Mouse (Mus musculus) C2C12 (cell line): ENCODE measurements at regions not wholly inside any gene's neighbourhood (a gene's known extent, or its start where the extent isn't known, plus 50 kb on each side); places are given as distances from the start of the nearest gene placed in this dataset.

Experiments
- CTCF ChIP-seq: IDR thresholded peaks from one replicate; pipeline ENCODE4 v1.5.1; 2011; ENCODE audit not compliant: control insufficient read depth, insufficient read depth, insufficient read length
- USF1 ChIP-seq: IDR thresholded peaks from one replicate; pipeline ENCODE4 v1.6.1; 2011; ENCODE audit warnings: low read depth, mild to moderate bottlenecking, control low read depth, moderate library complexity

DNA sequence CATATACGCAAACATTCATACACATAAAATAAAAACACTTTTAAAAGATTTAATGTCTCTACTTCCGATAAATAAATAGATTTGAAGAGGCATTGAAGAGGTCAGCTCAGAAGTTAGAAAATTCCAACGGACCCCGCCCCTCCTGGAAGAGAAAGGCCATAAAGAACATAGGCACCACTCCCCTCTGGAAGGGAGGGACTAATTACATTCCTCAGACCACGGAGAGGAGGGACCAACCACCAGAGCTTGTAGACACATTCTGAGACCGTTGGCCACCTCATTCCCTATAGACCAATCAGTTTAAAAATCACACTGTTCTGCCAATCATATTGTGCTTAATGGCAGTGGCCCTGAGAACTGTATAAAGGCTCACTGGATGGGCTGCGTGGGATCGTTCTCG is 71.0 kb upstream of the Tbl1xr1 start:
- TF ChIP-seq CTCF (no peak), USF1 (no peak)
